Mouse (Mus musculus): Measurements from ENCODE around the gene Tmem200b. TPM values are rescaled to one million over a fixed set of nuclear protein-coding genes. Genes with fewer than 3 reads are reported as not detected.

Tmem200b gene
- total RNA-seq, 1 experiment: 1.8 TPM

- H3K4me3 ChIP-seq (ENCODE audit: insufficient read depth in 1 of 2, low read depth in 1 of 2, low read length in 2 of 2, poor library complexity in 1 of 2, severe bottlenecking in 1 of 2): no peak overlapping the region
- TF ChIP-seq MAFK (IDR thresholded peaks at IDR 0.05; ENCODE audit: insufficient read depth, low read depth, low read length): no peak
- no peak for TF ChIP-seq ZC3H11A (IDR thresholded peaks at IDR 0.05; ENCODE audit: borderline replicate concordance, low read depth, low read length)
- TF ChIP-seq ZNF384 (IDR thresholded peaks at IDR 0.05; ENCODE audit: low read depth, low read length): no peak
- TF ChIP-seq HCFC1 (IDR thresholded peaks at IDR 0.05; ENCODE audit: borderline replicate concordance, insufficient read depth, low read length): no peak
- no peak for TF ChIP-seq CHD2 (IDR thresholded peaks at IDR 0.05; ENCODE audit: low read depth, low read length)
- H3K9ac ChIP-seq (ENCODE audit: insufficient read depth, low read depth, low read length, poor library complexity, severe bottlenecking): no peak overlapping the region
- in situ Hi-C loops (cut with MboI; ENCODE audit: low sequenced_read_pairs in 2 of 2, unreplicated experiment in 2 of 2): no loop called here
- DNase-seq (ENCODE audit: low read depth, low spot score): no peak
- no peak overlapping the region for H3K27ac ChIP-seq (ENCODE audit: insufficient read depth, low read depth, low read length, poor library complexity, severe bottlenecking)
- no peaks in the 10 kb centered on the region for H3K9me3 ChIP-seq (ENCODE audit: control insufficient read depth, insufficient read depth, low read depth, low read length)
- H3K36me3 ChIP-seq (ENCODE audit: control insufficient read depth, insufficient read depth, low read length, poor library complexity, severe bottlenecking): peaks cover 8% of the 10 kb centered on the region; the same call in 1 of the 2 replicates
- peaks cover 2 to 6% of the 10 kb centered on the region in 2 experiments; a peak in 2 of 4 replicates for H3K4me1 ChIP-seq (ENCODE audit: control insufficient read depth in 2 of 2, insufficient read depth in 2 of 2, low read length in 2 of 2, poor library complexity in 1 of 2)
These were observed 15.1 kb upstream of the Tmem200b start for GRCm38 (mm10) chr4:131906423-131906822.

- no peaks in the 10 kb centered on the region for H3K9me3 ChIP-seq (ENCODE audit: control insufficient read depth, insufficient read depth, low read depth, low read length)
- no peak overlapping the region for H3K9ac ChIP-seq (ENCODE audit: insufficient read depth, low read depth, low read length, poor library complexity, severe bottlenecking)
- no peak for DNase-seq (ENCODE audit: low read depth, low spot score)
- H3K4me1 ChIP-seq (ENCODE audit: control insufficient read depth in 2 of 2, insufficient read depth in 2 of 2, low read length in 2 of 2, poor library complexity in 1 of 2): peaks cover 3 to 8% of the 10 kb centered on the region in 2 experiments; a peak in 2 of 4 replicates
- H3K36me3 ChIP-seq (ENCODE audit: control insufficient read depth, insufficient read depth, low read length, poor library complexity, severe bottlenecking): no peaks in the 10 kb centered on the region
- H3K4me3 ChIP-seq (ENCODE audit: insufficient read depth in 1 of 2, low read depth in 1 of 2, low read length in 2 of 2, poor library complexity in 1 of 2, severe bottlenecking in 1 of 2): no peak overlapping the region
- H3K27ac ChIP-seq (ENCODE audit: insufficient read depth, low read depth, low read length, poor library complexity, severe bottlenecking): no peak overlapping the region
- in situ Hi-C loops (cut with MboI; ENCODE audit: low sequenced_read_pairs in 2 of 2, unreplicated experiment in 2 of 2): no loop called here
- TF ChIP-seq CHD2 (IDR thresholded peaks at IDR 0.05; ENCODE audit: low read depth, low read length) (no peak), HCFC1 (IDR thresholded peaks at IDR 0.05; ENCODE audit: borderline replicate concordance, insufficient read depth, low read length) (no peak), ZC3H11A (IDR thresholded peaks at IDR 0.05; ENCODE audit: borderline replicate concordance, low read depth, low read length) (no peak; the same call in 1 of the 2 replicates), MAFK (IDR thresholded peaks at IDR 0.05; ENCODE audit: insufficient read depth, low read depth, low read length) (no peak), ZNF384 (IDR thresholded peaks at IDR 0.05; ENCODE audit: low read depth, low read length) (no peak)
These were observed 13.7 kb upstream of the Tmem200b start for GRCm38 (mm10) chr4:131907912-131908311.

GRCm38 (mm10) chr4:131910237-131910994 is 11.2 kb upstream of the Tmem200b start:
- no peaks in the 10 kb centered on the region for H3K9me3 ChIP-seq (ENCODE audit: control insufficient read depth, insufficient read depth, low read depth, low read length)
- no peak for DNase-seq (ENCODE audit: low read depth, low spot score)
- no peak overlapping the region for H3K27ac ChIP-seq (ENCODE audit: insufficient read depth, low read depth, low read length, poor library complexity, severe bottlenecking)
- TF ChIP-seq ZNF384 (IDR thresholded peaks at IDR 0.05; ENCODE audit: low read depth, low read length): no peak
- TF ChIP-seq HCFC1 (IDR thresholded peaks at IDR 0.05; ENCODE audit: borderline replicate concordance, insufficient read depth, low read length): no peak
- TF ChIP-seq ZC3H11A (IDR thresholded peaks at IDR 0.05; ENCODE audit: borderline replicate concordance, low read depth, low read length): no peak
- no peak for TF ChIP-seq MAFK (IDR thresholded peaks at IDR 0.05; ENCODE audit: insufficient read depth, low read depth, low read length)
- no peak for TF ChIP-seq CHD2 (IDR thresholded peaks at IDR 0.05; ENCODE audit: low read depth, low read length)
- H3K36me3 ChIP-seq (ENCODE audit: control insufficient read depth, insufficient read depth, low read length, poor library complexity, severe bottlenecking): no peaks in the 10 kb centered on the region
- no peak overlapping the region for H3K9ac ChIP-seq (ENCODE audit: insufficient read depth, low read depth, low read length, poor library complexity, severe bottlenecking)
- H3K4me1 ChIP-seq (ENCODE audit: control insufficient read depth in 2 of 2, insufficient read depth in 2 of 2, low read length in 2 of 2, poor library complexity in 1 of 2): peaks cover 7 to 13% of the 10 kb centered on the region in 2 experiments; a peak in 3 of 4 replicates
- no peak overlapping the region for H3K4me3 ChIP-seq (ENCODE audit: insufficient read depth in 1 of 2, low read depth in 1 of 2, low read length in 2 of 2, poor library complexity in 1 of 2, severe bottlenecking in 1 of 2)
- in situ Hi-C loops (cut with MboI; ENCODE audit: low sequenced_read_pairs in 2 of 2, unreplicated experiment in 2 of 2): no loop called here

- no peaks in the 10 kb centered on the region for H3K36me3 ChIP-seq (ENCODE audit: control insufficient read depth, insufficient read depth, low read length, poor library complexity, severe bottlenecking)
- TF ChIP-seq CHD2 (IDR thresholded peaks at IDR 0.05; ENCODE audit: low read depth, low read length) (no peak), ZNF384 (IDR thresholded peaks at IDR 0.05; ENCODE audit: low read depth, low read length) (no peak), MAFK (IDR thresholded peaks at IDR 0.05; ENCODE audit: insufficient read depth, low read depth, low read length) (no peak), ZC3H11A (IDR thresholded peaks at IDR 0.05; ENCODE audit: borderline replicate concordance, low read depth, low read length) (no peak), HCFC1 (IDR thresholded peaks at IDR 0.05; ENCODE audit: borderline replicate concordance, insufficient read depth, low read length) (no peak)
- H3K9ac ChIP-seq (ENCODE audit: insufficient read depth, low read depth, low read length, poor library complexity, severe bottlenecking): no peak overlapping the region
- no peak overlapping the region for H3K4me3 ChIP-seq (ENCODE audit: insufficient read depth in 1 of 2, low read depth in 1 of 2, low read length in 2 of 2, poor library complexity in 1 of 2, severe bottlenecking in 1 of 2)
- DNase-seq (ENCODE audit: low read depth, low spot score): no peak
- in situ Hi-C loops (cut with MboI; ENCODE audit: low sequenced_read_pairs in 2 of 2, unreplicated experiment in 2 of 2): no loop called here
- H3K9me3 ChIP-seq (ENCODE audit: control insufficient read depth, insufficient read depth, low read depth, low read length): no peaks in the 10 kb centered on the region
- peaks cover 7 to 13% of the 10 kb centered on the region in 2 experiments; a peak in 3 of 4 replicates for H3K4me1 ChIP-seq (ENCODE audit: control insufficient read depth in 2 of 2, insufficient read depth in 2 of 2, low read length in 2 of 2, poor library complexity in 1 of 2)
- H3K27ac ChIP-seq (ENCODE audit: insufficient read depth, low read depth, low read length, poor library complexity, severe bottlenecking): no peak overlapping the region
These were observed 10.1 kb upstream of the Tmem200b start for GRCm38 (mm10) chr4:131911521-131911920.
